Mouse (Mus musculus) left cerebral cortex, adult 11 months (tissue): Measurements from ENCODE around the gene Pecam1.
"Not testable (repeated sequence)": the region's sequence is repeated elsewhere in the genome, so short reads cannot be mapped to it uniquely, and the experiment has no call there.

Experiments
- DNase-seq: peaks from one replicate; pipeline ENCODE4 v3.0.0; 2022; ENCODE audit warnings: low spot score

Gene Pecam1

GRCm38 (mm10) chr11:106770195-106770974 lies 20.0 kb upstream of the Pecam1 start:
- DNase-seq: no peak

DNA sequence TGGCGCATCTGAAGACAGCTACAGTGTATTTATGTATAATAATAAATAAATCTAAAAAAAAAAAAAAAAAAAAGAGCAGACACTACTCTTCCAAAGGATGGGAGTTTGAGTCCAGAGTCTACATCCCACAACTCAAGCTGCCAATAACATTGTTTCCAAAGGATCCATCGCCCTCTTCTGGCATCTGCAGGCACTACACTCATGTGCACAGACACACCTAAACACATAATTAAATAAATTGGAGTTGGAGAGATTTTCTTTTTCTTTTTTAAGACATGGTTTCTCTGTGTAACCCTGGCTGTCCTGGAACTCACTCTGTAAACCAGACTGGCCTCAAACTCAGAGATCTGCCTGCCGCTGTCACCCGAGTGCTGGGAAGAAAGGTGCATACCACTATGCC lies 17.1 kb upstream of the Pecam1 start:
- DNase-seq: no peak

DNA sequence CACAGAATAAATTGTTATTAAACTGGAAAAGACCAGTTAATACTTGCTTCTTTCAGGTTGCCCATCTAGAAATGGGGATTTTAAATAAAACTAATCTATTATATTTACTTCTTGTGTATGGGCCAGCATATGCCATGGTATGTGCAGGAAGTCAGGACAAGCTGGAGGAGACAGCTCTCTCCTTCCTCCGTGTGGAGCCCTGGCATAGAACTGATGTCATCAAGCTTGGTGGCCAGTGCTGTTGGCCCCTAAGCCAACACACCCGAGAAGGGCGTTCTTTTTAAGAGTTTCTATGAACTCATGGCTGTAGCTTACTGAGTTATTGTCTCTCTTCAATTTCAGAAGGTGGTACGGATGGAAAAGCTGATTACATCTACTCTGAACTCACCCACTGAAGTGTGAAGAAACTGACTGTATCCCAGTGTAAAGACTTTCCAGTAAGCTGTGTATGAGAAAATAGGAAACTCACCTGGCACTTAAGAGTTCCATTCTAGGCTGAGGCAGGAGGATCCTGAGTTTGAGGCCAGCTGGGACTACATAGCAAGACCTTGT lies 16.3 kb upstream of the Pecam1 start:
- DNase-seq: no peak

DNA sequence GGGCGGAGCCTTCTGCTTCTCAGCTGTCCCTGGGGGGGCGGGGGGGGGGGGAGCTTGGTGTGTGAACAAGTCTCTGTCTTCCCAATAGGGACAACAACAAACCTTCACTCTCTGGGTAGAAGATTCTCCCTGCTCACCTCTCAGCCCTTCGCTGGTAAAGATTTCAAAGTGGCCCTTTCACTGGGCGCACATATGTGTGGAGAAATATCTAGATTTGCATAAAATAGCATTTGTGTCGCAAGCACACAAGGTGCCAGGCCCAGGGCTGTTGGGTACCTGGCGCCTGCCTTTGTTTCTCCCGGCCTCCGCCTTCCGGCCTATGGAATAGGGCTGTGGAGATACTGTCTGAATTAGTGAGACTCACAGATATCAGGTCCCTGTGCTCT lies 12.4 kb upstream of the Pecam1 start:
- DNase-seq: no peak

- DNase-seq: no peak
Measured at GRCm38 (mm10) chr11:106762139-106762799, 11.8 kb upstream of the Pecam1 start.

DNA sequence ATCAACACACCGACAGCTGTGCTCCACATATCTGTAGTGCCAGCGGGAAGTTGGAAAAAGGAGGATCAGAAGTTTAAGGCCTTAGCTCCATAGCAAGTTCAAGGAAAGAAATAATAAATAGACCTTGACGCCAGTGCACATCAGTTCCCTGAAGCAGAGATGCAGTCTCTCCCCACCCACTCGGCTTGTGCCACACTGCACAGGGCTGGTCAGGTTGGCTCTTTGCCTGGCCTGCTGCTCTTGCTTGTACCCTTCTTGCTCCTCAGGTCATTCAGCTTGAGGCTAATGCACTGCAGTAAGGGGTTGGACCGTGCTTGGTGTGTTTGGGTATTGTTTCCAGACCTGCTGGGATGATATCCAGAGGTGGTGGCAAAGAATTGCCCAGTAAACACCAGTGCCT lies 10.1 kb upstream of the Pecam1 start:
- DNase-seq: no peak

DNA sequence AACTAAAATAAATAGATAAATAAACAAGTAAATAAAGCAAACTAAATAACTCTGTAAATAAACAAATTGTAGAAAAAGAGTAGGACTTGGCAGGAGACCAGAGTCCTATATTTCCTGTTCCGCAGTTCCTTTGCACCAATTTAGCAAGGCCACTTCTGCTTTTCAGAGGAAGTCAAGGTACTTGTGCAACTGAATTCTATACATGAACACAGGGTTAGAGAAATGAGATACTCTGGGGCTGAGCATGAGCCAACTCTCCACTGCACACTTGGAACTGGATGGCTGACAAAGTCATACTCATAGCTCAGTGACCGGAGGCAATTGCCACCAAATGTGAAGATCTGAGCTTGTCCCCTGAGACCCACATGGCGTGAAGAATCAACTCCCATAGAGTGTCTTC lies 8.6 kb upstream of the Pecam1 start:
- no peak for DNase-seq

GRCm38 (mm10) chr11:106755583-106755982 lies 5.2 kb upstream of the Pecam1 start:
- DNase-seq: no peak

DNA sequence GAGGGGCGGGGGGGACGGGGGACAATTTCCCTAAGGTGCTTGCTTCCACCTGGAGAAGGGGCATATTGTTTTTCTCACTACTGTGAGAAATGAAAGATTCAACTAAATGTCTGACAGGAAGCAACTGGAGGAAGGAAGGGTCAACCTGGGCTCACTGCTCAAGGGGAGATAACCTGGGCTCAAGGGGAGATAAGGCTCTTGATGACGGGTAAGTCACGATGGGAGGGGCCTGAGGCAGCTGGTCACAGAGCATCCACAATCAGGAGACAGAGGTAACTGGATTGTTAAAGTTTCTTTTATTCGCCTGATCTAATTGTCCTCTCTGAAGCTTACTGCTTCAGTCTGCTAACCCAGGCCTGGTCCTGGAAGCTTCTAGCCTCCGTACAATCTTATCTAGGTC lies 2.9 kb upstream of the Pecam1 start:
- DNase-seq: no peak

DNA sequence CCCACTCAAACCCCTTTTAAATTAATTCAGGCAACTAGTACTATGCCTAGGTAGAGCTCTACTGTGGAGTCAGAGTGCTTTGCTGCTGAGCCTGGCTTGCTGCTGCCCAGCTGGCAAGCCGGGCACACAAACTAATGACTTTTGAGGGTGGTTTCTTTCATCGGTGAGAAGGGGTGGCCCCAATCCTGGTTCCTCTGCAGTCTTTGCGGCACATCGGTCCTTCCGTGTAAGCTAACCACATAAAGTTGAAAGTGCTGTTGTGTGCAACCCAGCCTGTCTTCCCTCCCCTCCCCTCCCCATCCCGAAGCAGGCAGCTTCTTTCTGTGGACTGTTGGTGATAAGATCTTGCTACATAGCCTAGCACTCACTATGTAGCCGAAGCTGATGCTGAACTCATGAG lies 1.7 kb upstream of the Pecam1 start:
- no peak for DNase-seq

GRCm38 (mm10) chr11:106751039-106752018 lies 901 bp upstream of the Pecam1 start, which contains the start of gene Milr1:
Milr1 (plus strand) TSS chr11:106751226.
- no peak for DNase-seq

DNA sequence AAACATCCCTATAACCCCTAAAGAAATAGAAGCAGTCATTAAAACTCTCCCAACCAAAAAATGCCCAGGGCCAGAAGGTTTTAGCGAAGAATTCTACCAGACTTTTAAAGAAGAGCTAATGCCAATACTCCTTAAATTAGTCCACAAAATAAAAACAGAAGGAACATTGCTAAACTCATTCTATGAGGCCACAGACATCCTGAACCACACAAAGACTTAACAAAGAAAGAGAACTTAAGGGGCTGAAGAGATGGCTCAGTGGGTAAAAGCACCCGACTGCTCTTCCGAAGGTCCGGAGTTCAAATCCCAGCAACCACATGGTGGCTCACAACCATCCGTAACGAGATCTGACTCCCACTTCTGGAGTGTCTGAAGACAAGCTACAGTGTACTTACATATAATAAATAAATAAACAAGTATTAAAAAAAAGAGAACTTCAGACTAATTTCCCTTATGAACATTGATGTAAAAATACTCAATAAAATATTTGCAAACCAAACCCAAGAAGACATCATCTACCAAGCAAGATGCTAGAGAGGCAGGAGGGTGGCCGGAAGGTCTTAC lies 789 bp downstream of the Pecam1 start:
- not testable (repeated sequence) for DNase-seq

DNA sequence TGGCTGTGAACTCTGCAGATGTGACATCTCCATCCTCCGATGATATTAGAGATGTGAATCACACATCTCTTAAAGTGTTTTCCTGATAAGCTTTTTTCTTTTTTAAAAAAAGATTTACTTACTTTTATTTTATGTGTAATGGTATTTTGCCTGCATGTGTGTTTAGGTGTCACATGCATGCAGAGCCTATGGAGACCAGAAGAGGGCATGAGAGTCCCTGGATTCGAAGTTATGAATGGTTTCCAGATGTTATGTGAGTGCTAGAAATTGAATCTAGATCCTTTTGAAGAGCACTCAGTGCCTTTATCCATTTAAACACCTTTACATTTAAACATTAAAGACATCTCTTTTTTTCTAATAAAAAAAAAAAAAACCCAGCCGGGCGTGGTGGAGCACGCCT lies 5.5 kb downstream of the Pecam1 start:
- no peak for DNase-seq

DNA sequence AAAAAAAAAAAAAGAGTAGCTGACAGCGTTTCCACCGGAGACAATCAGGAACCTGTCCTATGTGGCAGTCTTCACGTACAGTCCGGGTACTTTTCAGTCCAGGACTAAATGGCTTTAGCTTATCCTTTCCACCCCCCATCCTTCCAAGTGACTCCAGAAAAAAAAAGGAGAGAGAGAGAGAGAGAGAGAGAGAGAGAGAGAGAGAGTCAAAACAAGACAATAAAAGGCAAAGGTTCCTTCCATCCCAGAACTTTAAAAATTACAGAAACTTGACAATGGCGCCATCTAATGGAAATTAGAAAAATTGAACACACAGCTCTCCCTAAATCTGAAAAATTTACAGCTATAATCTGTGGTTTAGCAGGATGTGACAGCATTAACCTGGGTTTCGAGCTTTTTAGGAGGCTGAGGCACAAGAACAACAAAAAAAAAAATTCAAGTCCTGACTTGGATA lies 8.0 kb downstream of the Pecam1 start:
- no peak for DNase-seq

DNA sequence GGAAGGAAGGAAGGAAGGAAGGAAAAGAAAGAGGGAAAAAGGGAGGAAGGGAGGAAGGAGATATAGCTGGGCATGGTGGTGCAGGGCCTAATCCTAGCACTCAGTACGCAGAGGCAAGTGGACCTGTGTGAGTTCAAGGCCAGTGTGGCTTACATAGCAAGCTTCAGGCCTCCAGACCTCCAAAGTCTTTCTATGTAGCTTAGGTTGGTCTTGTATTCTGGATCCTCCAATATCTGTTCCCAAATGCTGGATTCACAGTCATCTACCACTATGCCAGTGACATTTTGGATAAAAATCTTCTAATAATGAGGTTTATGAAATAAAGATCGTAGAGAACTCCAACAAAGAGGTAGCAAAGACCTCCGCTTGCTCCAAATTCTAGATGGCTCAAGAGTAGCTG lies 8.6 kb downstream of the Pecam1 start:
- DNase-seq: no peak

DNA sequence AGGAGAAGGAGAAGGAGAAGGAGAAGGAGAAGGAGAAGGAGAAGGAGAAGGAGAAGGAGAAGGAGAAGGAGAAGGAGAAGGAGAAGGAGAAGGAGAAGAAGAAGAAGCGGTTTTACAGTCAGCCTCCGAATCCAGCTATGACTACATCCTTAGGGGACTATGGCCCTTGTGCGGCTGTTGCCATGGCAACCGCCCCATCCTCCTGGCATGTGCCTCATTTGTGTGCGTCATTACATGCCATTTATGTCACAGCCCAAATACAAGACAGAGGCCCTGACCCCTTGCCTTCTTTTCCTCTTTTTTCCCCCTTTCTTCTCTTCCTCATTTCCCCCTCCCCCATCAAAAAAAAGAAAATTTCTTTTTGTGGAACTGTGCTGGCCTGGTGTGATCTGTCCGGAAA lies 9.2 kb downstream of the Pecam1 start:
- no peak for DNase-seq

DNA sequence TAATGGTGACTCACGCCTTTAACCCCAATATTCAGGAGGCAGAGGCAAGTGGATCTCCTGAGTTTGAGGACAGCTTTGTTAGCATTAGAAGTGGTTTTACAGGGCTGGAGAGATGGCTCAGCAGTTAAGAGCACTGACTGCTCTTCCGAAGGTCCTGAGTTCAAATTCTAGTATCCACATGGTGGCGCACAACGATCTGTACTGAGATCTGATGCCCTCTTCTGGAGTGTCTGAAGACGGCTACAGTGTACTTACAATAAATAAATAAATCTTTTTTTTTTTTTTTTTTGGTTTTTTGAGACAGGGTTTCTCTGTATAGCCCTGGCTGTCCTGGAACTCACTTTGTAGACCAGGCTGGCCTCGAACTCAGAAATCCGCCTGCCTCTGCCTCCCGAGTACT lies 9.7 kb downstream of the Pecam1 start:
- not testable (repeated sequence) for DNase-seq

- DNase-seq: no peak
Measured at GRCm38 (mm10) chr11:106739116-106739515, 11.3 kb downstream of the Pecam1 start.

- DNase-seq: peak; percentile 18
Measured at GRCm38 (mm10) chr11:106737178-106737621, 13.2 kb downstream of the Pecam1 start.

GRCm38 (mm10) chr11:106736614-106737013 lies 13.8 kb downstream of the Pecam1 start:
- no peak for DNase-seq

- DNase-seq: no peak
Measured at GRCm38 (mm10) chr11:106730714-106731113, 19.7 kb downstream of the Pecam1 start.

GRCm38 (mm10) chr11:106729656-106730055 lies 20.8 kb downstream of the Pecam1 start:
- DNase-seq: no peak
